Mouse (Mus musculus) olfactory bulb, adult 2 months (tissue): ENCODE data around the gene Rps11. TPM values are rescaled to one million over a fixed set of nuclear protein-coding genes. Genes with fewer than 3 reads are reported as not detected.
A peak's percentile ranks its signal among the peaks of the same experiment; 100 is the strongest.
"Not testable (repeated sequence)": the region's sequence is repeated elsewhere in the genome, so short reads cannot be mapped to it uniquely, and the experiment has no call there.

Source experiments
- H3K27ac ChIP-seq: fragments of 200-500 bp; 2 replicates; pipeline ENCODE4 v1.5.1; 2012; ENCODE audit warnings: low read depth, low read length; ENCODE audit not compliant: insufficient read depth
- H3K4me1 ChIP-seq: fragments of 200-500 bp; 2 replicates; pipeline ENCODE4 v1.6.1; 2012; ENCODE audit warnings: low read length; ENCODE audit not compliant: control insufficient read depth, insufficient read depth
- H3K4me3 ChIP-seq: fragments of 200-500 bp; 2 replicates; pipeline ENCODE4 v1.5.1; 2012; ENCODE audit warnings: mild to moderate bottlenecking, low read depth, low read length, moderate library complexity; ENCODE audit not compliant: insufficient read depth
- CTCF ChIP-seq: fragments of 200-500 bp; IDR thresholded peaks from 2 replicates; pipeline ENCODE4 v1.5.1; 2012; ENCODE audit warnings: low read depth, mild to moderate bottlenecking, low read length, moderate library complexity; ENCODE audit not compliant: insufficient read depth
- POLR2A ChIP-seq: fragments of 200-500 bp; IDR thresholded peaks from 2 replicates; pipeline ENCODE4 v1.6.1; 2012; ENCODE audit warnings: mild to moderate bottlenecking, low read depth, low read length, moderate library complexity; ENCODE audit not compliant: insufficient read depth
- WGBS: fragments of 180-500 bp; shearing (Covaris S2); methylation state at CpG from one replicate; pipeline ENCODE4 v1.1.7; 2018; 5-methylcytosine and 5-hydroxymethylcytosine counted together
- polyA plus RNA-seq: library from polyadenylated mRNA; stranded (reverse); fragments of >200 nt; gene quantifications from 2 replicates; pipeline ENCODE4 v1.2.4, GENCODE M21; 2012; ENCODE audit warnings: low replicate concordance; ENCODE audit not compliant: missing spikeins, insufficient read depth, insufficient read length

Rps11 gene
- polyA plus RNA-seq, 1 experiment, result 657 TPM

DNA sequence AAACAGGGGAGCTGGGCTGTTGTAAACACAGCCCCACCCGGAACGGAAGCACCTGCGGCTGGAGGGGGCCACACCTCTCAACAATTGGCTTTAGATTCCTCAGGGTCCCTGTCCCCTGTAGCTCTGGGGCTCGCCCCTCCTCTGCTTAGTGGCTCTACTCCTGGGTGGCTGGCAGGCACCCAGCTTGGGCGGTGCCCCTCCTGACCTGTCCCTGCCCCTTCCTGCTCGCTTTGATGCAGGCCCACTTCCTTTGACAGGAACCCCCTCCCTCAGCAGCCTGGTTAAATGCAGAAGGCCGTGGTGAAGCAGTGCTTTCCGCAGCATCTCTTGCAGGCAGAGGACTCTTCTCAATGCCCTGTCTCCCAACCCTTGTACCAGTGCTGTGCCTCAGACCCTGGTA is 2.8 kb downstream of the Rps11 start:
- H3K4me3 ChIP-seq, result no peak overlapping the region
- no peak for TF ChIP-seq CTCF
- TF ChIP-seq POLR2A, result no peak
- WGBS, result 58% methylated on average over 8 of the region's 8 CpGs
- 0 out of 2 replicates have a peak overlapping the region, but pooled peaks have one; percentile 20 for H3K27ac ChIP-seq
- peaks cover 12% of the 10 kb centered on the region for H3K4me1 ChIP-seq

DNA sequence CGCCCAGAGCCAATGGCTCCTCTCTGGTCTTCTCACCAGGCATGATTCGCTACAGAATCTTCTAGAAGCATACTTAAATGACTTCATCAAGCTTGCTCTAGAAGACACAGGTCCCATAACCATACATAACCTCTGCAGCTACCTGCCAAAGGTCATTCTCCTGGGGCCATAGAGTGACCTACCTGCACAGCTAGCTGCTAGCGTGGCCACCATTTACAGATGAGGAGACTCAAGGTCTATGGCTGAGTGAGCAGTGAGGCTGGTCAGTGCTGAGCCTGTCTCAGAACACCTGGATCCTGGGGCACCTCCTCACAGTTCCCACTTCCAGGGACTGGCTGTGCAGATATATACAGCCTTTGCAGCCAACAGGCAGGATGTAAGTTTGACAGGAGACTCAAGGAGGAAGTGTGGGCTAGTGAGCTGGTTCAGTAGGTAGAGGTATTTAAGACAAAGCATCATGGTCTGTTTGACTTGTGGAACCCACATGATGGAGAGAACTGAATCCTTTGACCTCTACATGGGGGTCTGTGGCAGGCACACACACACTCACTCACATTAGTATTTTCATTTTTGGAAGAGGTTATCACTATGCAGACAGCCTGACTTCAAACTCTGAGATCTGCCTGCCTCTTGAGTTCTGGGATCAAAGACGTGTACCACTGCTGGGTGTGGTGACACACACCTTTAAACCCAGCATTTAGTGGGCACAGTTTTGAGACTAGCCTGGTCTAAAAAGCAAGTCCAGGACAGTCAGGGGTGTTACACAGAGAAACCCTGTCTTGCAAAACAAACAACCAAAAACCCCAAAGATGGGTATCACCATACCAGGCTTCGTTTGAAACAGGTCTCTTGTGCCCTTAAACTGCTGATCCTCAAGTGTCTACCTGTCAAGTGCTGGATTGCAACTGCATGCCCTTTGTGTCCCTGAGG is 4.2 kb downstream of the Rps11 start:
- Histone ChIP-seq H3K4me1 (peaks cover 11% of the 10 kb centered on the region), H3K27ac (no peak overlapping the region), H3K4me3 (no peak overlapping the region)
- no peak for TF ChIP-seq CTCF
- no peak for TF ChIP-seq POLR2A
- 76% methylated on average over 5 of the region's 5 CpGs for WGBS

DNA sequence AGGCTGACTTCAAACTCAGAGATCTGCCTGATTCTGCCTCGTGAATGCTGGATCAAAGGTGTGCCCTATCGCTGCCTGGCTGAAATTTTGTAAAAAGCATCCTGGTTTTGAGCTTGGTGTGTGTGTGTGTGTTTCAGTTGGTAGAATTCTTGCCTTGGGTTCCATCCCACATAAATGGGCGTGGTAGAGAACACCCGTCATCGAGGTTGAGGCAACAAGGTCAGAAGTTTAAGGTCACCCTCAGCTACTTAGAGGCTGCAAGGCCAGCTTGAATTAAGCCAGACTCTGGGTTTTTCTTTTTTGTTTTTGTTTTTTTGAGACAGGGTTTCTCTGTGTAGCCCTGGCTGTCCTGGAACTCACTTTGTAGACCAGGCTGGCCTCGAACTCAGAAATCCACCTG is 5.9 kb downstream of the Rps11 start:
- Histone ChIP-seq H3K4me1 (peaks cover 11% of the 10 kb centered on the region), H3K27ac (no peak overlapping the region), H3K4me3 (no peak overlapping the region)
- no peak for TF ChIP-seq CTCF
- no peak for TF ChIP-seq POLR2A
- 91% methylated on average over 6 of the region's 6 CpGs for WGBS

DNA sequence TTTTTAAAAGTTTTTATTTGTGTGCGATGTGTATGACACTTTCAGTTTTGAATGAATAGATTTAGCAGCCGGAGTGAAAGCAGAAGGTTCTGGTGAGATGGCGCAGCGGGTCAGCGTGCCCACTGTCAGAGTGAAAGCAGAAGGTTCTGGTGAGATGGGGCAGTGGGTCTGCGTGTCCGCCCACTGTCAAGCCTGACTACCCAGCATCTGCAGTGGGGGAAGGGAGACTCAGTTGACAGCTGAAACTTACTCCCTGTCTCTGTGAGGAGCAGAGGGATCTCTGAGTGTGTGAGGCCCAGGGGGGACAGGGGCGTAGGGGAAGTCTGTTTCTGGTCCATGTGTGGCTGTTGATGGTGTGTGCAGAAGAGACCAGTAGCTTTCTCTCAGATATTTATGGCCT is 6.7 kb downstream of the Rps11 start:
- 85% methylated on average over 8 of the region's 8 CpGs for WGBS
- TF ChIP-seq CTCF (no peak), POLR2A (no peak)
- no peak overlapping the region for H3K27ac ChIP-seq
- no peak overlapping the region for H3K4me3 ChIP-seq
- 0 out of 2 replicates have a peak, but pooled peaks cover 3% of the 10 kb centered on the region for H3K4me1 ChIP-seq

DNA sequence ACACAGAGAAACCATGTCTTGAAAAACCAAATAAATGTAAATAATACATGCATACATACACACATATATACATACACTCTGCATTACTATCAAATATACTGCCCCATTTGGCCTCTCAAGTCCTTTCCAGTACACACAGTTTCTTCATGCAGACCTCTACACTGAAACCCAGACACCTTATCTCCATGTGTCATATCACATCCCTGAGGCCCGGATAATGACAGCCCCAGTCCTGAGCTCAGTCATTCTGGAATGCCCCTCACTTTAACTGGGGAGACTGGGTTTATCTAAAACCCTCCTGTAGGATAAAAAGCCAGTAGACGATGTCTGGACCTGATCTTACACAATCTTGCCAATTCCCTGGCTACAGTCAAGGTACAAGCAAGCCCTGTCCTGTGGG is 10.8 kb downstream of the Rps11 start:
- no peak overlapping the region for H3K4me3 ChIP-seq
- TF ChIP-seq CTCF, result no peak
- TF ChIP-seq POLR2A, result no peak
- H3K4me1 ChIP-seq, result no peaks in the 10 kb centered on the region
- 88% methylated on average over 2 of the region's 2 CpGs for WGBS
- H3K27ac ChIP-seq, result no peak overlapping the region

DNA sequence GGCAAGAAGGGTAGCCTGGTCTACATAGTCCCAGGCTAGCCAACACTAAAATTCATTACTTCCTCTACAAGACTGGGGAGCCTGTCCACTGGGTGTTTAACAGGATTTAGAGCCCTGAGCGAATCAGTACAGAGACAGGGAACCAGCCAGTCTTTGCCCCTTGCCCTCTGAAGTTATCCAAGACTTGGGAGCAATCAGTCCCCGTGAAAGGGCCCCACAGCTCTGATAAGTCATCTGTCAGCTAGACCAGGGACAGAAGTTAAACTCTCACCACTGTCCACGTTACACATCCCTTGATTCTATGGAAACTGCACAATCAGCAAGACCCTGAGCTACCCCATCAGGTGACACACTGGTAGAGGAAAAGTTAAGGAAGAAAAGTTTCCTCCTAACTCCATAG is 11.7 kb downstream of the Rps11 start:
- Histone ChIP-seq H3K4me1 (no peaks in the 10 kb centered on the region), H3K4me3 (no peak overlapping the region), H3K27ac (no peak overlapping the region)
- WGBS, result 73% methylated on average over 3 of the region's 3 CpGs
- TF ChIP-seq CTCF (no peak), POLR2A (no peak)

DNA sequence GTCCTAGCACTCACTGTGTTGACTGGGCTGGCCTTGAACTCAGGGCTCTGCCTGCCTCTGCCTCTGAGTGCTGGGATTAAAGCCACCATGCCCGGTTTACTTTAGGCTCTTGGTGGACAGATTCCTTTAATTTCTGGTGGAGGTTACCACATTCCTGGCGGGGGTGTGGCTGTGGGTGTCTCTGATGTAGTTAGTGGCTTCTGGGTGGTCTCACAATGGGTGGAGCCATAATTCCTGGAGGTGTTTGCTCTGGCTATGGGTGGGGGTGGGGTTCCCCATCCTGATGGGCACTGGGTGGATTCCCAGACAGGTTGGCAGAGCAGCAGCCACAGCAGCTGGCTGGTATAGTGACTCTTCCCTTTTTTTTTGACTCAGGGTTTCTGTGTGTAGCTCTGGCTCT is 12.3 kb downstream of the Rps11 start:
- 76% methylated on average over 2 of the region's 2 CpGs for WGBS
- Histone ChIP-seq H3K4me1 (no peaks in the 10 kb centered on the region), H3K4me3 (no peak overlapping the region), H3K27ac (no peak overlapping the region)
- TF ChIP-seq POLR2A (no peak), CTCF (no peak)

DNA sequence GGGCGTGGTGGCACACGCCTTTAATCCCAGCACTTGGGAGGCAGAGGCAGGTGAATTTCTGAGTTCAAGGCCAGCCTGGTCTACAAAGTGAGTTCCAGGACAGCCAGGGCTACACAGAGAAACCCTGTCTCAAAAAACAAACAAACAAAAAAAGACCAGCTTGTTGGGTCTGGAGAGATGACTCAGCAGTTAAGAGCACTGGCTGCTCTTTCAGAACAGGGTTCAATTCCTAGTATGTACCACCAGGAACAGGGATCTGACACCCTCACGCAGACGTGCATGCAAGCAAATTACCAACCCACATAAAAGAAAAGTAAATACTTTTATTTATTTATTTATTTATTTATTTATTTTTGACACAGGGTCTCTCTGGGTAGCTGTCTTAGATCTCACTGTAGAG is 14.2 kb downstream of the Rps11 start:
- H3K27ac ChIP-seq, H3K4me3 ChIP-seq, H3K4me1 ChIP-seq: not testable (repeated sequence)
- WGBS, result 91% methylated on average over 4 of the region's 4 CpGs

DNA sequence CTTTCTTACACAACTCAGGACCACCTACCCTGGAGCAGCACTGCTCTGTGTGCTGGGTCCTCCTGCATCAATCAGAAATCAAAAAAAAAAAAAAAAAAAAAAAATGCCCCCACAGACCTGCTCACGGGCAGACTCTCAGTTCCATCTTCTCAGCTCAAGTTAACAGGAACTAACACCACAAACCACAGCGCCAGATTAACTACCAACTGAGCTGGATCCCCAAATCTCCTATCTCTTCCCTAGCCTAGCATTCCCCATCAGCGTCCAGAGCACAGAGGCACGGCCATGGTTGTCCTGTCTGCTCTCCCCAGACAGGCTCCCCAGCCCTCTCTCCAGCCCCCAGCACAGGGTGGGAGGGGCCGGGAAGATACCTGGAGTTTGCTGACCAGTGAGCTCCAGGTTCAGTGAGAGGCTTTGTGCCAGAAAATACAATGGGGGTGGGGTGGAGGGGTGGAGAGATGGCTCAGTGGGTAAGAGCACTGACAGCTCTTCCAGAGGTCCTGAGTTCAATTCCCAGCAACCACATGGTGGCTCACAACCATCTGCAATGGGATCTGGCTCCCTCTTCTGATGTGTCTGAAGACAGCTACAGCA is 17.1 kb downstream of the Rps11 start:
- TF ChIP-seq CTCF (no peak), POLR2A (no peak)
- H3K4me1 ChIP-seq, result peaks cover 6% of the 10 kb centered on the region; the same call in 1 of the 2 replicates
- H3K4me3 ChIP-seq, result no peak overlapping the region
- H3K27ac ChIP-seq, result no peak overlapping the region
- 71% methylated on average over 5 of the region's 5 CpGs for WGBS

DNA sequence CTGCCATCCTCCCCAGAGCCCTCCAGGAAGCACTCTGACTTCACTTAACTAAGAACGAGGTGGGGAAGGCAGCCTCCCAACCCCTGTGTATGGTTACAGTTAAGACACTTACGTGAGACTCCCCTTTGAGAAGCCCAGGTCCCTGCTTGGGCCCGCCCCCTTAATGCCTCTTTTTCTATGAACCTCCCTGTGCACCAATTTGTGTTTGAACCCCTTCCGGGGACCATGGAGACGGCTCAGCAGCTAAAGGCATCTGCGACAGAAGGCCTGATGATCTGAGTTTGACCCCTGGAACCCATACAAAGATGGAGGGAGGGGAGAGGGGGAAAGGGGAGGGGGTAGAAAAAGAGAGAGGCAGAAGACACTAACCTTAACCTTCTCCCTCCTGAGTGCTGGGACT is 17.8 kb downstream of the Rps11 start:
- Histone ChIP-seq H3K27ac (no peak overlapping the region), H3K4me3 (no peak overlapping the region), H3K4me1 (peaks cover 6% of the 10 kb centered on the region; the same call in 1 of the 2 replicates)
- TF ChIP-seq POLR2A (no peak), CTCF (no peak)
- 68% methylated on average over 6 of the region's 6 CpGs for WGBS
